Mouse (Mus musculus): Measurements from ENCODE around the gene Coa3. TPM values are rescaled to one million over a fixed set of nuclear protein-coding genes. Genes with fewer than 3 reads are reported as not detected.
"Not testable (repeated sequence)": the region's sequence is repeated elsewhere in the genome, so short reads cannot be mapped to it uniquely, and the experiment has no call there.

The Coa3 gene
- 237 and 260 TPM in 2 replicates for polyA plus RNA-seq (2014; fragmentation: Nextera tagmentation; extraction: Ambion mirVana)

GRCm38 (mm10) chr11:101278223-101279192 is at the start of gene Coa3, which contains the start of gene Cntd1:
TSS of gene Coa3 (minus strand) at chr11:101279114.
TSS of gene Cntd1 (plus strand) at chr11:101279012.
- WGBS = 10% methylated on average over 45 of the region's 45 CpGs
- Histone ChIP-seq H3K4me3 (ENCODE audit: low read depth, low read length) (peak within 1 kb of the TSS; percentile 55), H3K4me2 (ENCODE audit: low read length) (peak within 1 kb of the TSS; percentile 69), H3K36me3 (ENCODE audit: control insufficient read depth, insufficient read depth, low read length) (0 out of 2 replicates have a peak, but pooled peaks cover 2% of the 10 kb centered on the region), H3K9ac (ENCODE audit: low read length) (peak within 1 kb of the TSS; percentile 64), H3K4me1 (ENCODE audit: control insufficient read depth, insufficient read depth, low read length) (peaks cover 23% of the 10 kb centered on the region), H3K27me3 (replicated peaks; ENCODE audit: control insufficient read depth, insufficient read depth, low read length) (no peaks in the 10 kb centered on the region), H3K9me3 (replicated peaks; ENCODE audit: control insufficient read depth, low read length) (no peaks in the 10 kb centered on the region), H3K27ac (ENCODE audit: low read depth, low read length) (no peak within 1 kb of the TSS)
- DNase-seq (ENCODE audit: low spot score) = peak; percentile 98
- peak; percentile 98 for ATAC-seq

GRCm38 (mm10) chr11:101327311-101327710 is 48.4 kb upstream of the Coa3 start:
- Histone ChIP-seq H3K9me3 (replicated peaks; ENCODE audit: control insufficient read depth, low read length) (no peaks in the 10 kb centered on the region), H3K4me3 (ENCODE audit: low read depth, low read length) (no peak overlapping the region), H3K27ac (ENCODE audit: low read depth, low read length) (no peak overlapping the region), H3K4me2 (ENCODE audit: low read length) (no peak overlapping the region), H3K9ac (ENCODE audit: low read length) (no peak overlapping the region), H3K36me3 (ENCODE audit: control insufficient read depth, insufficient read depth, low read length) (peaks cover 42% of the 10 kb centered on the region), H3K4me1 (ENCODE audit: control insufficient read depth, insufficient read depth, low read length) (no peaks in the 10 kb centered on the region), H3K27me3 (replicated peaks; ENCODE audit: control insufficient read depth, insufficient read depth, low read length) (no peaks in the 10 kb centered on the region)
- no peak for ATAC-seq
- no peak for DNase-seq (ENCODE audit: low spot score)
- 53% methylated on average over 3 of the region's 3 CpGs for WGBS

DNA sequence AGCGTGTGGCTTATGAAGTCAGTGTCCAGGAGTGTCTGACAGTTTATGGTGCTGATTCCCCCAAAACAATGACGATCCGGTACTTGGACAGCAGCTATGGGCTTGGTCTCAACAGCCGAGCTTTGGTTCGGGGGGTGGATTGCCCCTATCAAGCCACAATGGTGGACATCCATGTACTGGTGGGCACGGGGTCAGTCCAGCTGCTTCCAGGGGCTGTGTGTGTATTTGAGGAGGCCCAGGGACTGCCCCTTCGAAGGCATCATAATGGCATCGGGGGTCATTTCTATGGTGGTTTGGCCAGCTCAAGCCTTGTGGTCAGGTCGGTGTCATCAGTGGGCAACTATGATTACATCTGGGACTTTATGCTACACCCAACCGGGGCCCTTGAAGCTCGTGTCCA is 47.2 kb upstream of the Coa3 start:
- H3K27ac ChIP-seq (ENCODE audit: low read depth, low read length) = no peak overlapping the region
- WGBS = 85% methylated on average over 11 of the region's 11 CpGs
- H3K4me3 ChIP-seq (ENCODE audit: low read depth, low read length) = no peak overlapping the region
- DNase-seq (ENCODE audit: low spot score) = no peak
- H3K9me3 ChIP-seq (replicated peaks; ENCODE audit: control insufficient read depth, low read length) = no peaks in the 10 kb centered on the region
- H3K36me3 ChIP-seq (ENCODE audit: control insufficient read depth, insufficient read depth, low read length) = peaks cover 53% of the 10 kb centered on the region
- no peaks in the 10 kb centered on the region for H3K27me3 ChIP-seq (replicated peaks; ENCODE audit: control insufficient read depth, insufficient read depth, low read length)
- no peak overlapping the region for H3K9ac ChIP-seq (ENCODE audit: low read length)
- ATAC-seq = no peak
- no peaks in the 10 kb centered on the region for H3K4me1 ChIP-seq (ENCODE audit: control insufficient read depth, insufficient read depth, low read length)
- H3K4me2 ChIP-seq (ENCODE audit: low read length) = no peak overlapping the region

DNA sequence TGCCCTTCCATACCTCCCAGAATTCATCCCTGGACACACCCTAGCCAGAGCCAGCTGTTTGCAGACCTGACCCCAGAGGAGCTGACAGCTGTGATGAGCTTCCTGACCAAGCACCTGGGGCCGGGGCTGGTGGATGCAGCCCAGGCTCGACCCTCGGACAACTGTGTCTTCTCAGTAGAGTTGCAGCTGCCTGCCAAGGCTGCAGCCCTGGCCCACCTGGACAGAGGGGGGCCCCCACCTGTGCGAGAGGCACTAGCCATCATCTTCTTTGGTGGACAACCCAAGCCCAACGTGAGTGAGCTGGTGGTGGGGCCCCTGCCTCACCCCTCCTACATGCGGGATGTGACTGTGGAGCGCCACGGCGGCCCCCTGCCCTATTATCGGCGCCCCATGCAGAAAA is 46.3 kb upstream of the Coa3 start:
- H3K4me1 ChIP-seq (ENCODE audit: control insufficient read depth, insufficient read depth, low read length); H3K9ac ChIP-seq (ENCODE audit: low read length); H3K9me3 ChIP-seq (replicated peaks; ENCODE audit: control insufficient read depth, low read length); H3K4me3 ChIP-seq (ENCODE audit: low read depth, low read length); H3K27ac ChIP-seq (ENCODE audit: low read depth, low read length); H3K4me2 ChIP-seq (ENCODE audit: low read length); DNase-seq (ENCODE audit: low spot score); H3K27me3 ChIP-seq (replicated peaks; ENCODE audit: control insufficient read depth, insufficient read depth, low read length); ATAC-seq: not testable (repeated sequence)
- H3K36me3 ChIP-seq (ENCODE audit: control insufficient read depth, insufficient read depth, low read length) = peaks cover 63% of the 10 kb centered on the region
- 94% methylated on average over 11 of the region's 11 CpGs for WGBS

GRCm38 (mm10) chr11:101324763-101325162 is 45.8 kb upstream of the Coa3 start, which contains the start of gene Aoc2:
TSS of gene Aoc2 (plus strand) at chr11:101325063.
- ATAC-seq (no peak), DNase-seq (ENCODE audit: low spot score) (no peak)
- Histone ChIP-seq H3K4me1 (ENCODE audit: control insufficient read depth, insufficient read depth, low read length) (no peaks in the 10 kb centered on the region), H3K27me3 (replicated peaks; ENCODE audit: control insufficient read depth, insufficient read depth, low read length) (no peaks in the 10 kb centered on the region), H3K36me3 (ENCODE audit: control insufficient read depth, insufficient read depth, low read length) (peaks cover 67% of the 10 kb centered on the region), H3K4me2 (ENCODE audit: low read length) (no peak within 1 kb of the TSS), H3K27ac (ENCODE audit: low read depth, low read length) (no peak within 1 kb of the TSS), H3K9me3 (replicated peaks; ENCODE audit: control insufficient read depth, low read length) (no peaks in the 10 kb centered on the region), H3K4me3 (ENCODE audit: low read depth, low read length) (no peak within 1 kb of the TSS), H3K9ac (ENCODE audit: low read length) (no peak within 1 kb of the TSS)
- WGBS = 97% methylated on average over 5 of the region's 5 CpGs

- Histone ChIP-seq H3K4me2 (ENCODE audit: low read length) (no peak overlapping the region), H3K9ac (ENCODE audit: low read length) (no peak overlapping the region), H3K36me3 (ENCODE audit: control insufficient read depth, insufficient read depth, low read length) (peaks cover 77% of the 10 kb centered on the region), H3K4me1 (ENCODE audit: control insufficient read depth, insufficient read depth, low read length) (no peaks in the 10 kb centered on the region), H3K27me3 (replicated peaks; ENCODE audit: control insufficient read depth, insufficient read depth, low read length) (no peaks in the 10 kb centered on the region), H3K9me3 (replicated peaks; ENCODE audit: control insufficient read depth, low read length) (no peaks in the 10 kb centered on the region), H3K27ac (ENCODE audit: low read depth, low read length) (no peak overlapping the region), H3K4me3 (ENCODE audit: low read depth, low read length) (no peak overlapping the region)
- peak; percentile 55 for ATAC-seq
- 9% methylated on average over 4 of the region's 4 CpGs for WGBS
- peak; percentile 74 for DNase-seq (ENCODE audit: low spot score)
These were observed 44.7 kb upstream of the Coa3 start for GRCm38 (mm10) chr11:101323609-101324008.

GRCm38 (mm10) chr11:101316501-101316917 is 37.6 kb upstream of the Coa3 start:
- Histone ChIP-seq H3K4me1 (ENCODE audit: control insufficient read depth, insufficient read depth, low read length) (peaks cover 9% of the 10 kb centered on the region; the same call in 1 of the 2 replicates), H3K4me2 (ENCODE audit: low read length) (peak overlapping the region; percentile 89), H3K36me3 (ENCODE audit: control insufficient read depth, insufficient read depth, low read length) (peaks cover 35% of the 10 kb centered on the region), H3K4me3 (ENCODE audit: low read depth, low read length) (peak overlapping the region; percentile 81), H3K27ac (ENCODE audit: low read depth, low read length) (no peak overlapping the region; the same call in 1 of the 2 replicates), H3K9me3 (replicated peaks; ENCODE audit: control insufficient read depth, low read length) (no peaks in the 10 kb centered on the region), H3K9ac (ENCODE audit: low read length) (peak overlapping the region; percentile 86), H3K27me3 (replicated peaks; ENCODE audit: control insufficient read depth, insufficient read depth, low read length) (no peaks in the 10 kb centered on the region)
- DNase-seq (ENCODE audit: low spot score) = peak; percentile 28
- peak; percentile 63 for ATAC-seq
- under 1% methylated on average over 17 of the region's 17 CpGs for WGBS

DNA sequence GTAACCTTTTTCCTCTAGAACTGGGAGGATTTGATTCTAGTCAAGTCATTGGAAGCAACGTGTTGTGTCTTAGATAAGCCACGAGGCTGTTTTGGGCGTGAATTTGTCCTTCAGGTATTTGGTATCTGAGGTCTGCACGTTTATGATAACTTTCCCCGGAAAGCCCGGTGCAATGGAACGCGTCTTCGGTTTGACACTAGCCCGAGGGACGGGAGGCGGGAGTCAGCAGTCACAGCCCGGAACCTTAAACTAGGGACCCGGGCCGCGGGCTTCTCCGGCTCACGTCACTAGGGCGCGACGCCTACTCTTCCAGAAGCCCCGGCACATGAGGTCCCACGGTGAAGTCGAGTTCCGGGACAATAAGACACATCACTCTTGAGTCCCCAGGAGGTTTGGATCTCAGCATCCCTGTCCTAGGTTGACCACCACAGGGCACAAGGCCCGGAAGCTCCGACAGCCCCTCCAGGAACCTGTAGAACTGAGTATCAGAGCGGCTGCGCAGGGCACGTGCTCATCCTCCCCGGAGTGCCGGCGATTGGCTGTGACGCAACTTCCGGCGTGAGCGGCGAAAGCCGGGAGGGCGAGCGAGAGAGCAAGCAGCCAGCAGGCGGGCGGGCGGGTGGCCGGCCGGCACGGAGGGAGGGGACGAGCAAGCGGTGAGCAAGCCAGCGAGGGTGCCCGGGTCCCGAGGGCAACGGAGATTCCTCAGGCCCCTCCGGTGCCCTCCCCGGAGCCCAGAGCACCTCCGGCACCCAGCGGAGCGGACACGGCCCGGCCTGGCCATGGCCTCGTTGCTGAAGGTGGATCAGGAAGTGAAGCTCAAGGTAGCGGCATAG is 37.0 kb upstream of the Coa3 start, which contains the start of gene Psme3:
Gene Psme3 (plus strand): TSS at position 549 of the 836 bp plus-strand sequence.
- WGBS = under 1% methylated on average over 52 of the region's 62 CpGs
- Histone ChIP-seq H3K4me3 (ENCODE audit: low read depth, low read length) (peak within 1 kb of the TSS; percentile 81), H3K27me3 (replicated peaks; ENCODE audit: control insufficient read depth, insufficient read depth, low read length) (no peaks in the 10 kb centered on the region), H3K4me1 (ENCODE audit: control insufficient read depth, insufficient read depth, low read length) (peaks cover 9% of the 10 kb centered on the region; the same call in 1 of the 2 replicates), H3K9ac (ENCODE audit: low read length) (peak within 1 kb of the TSS; percentile 86), H3K27ac (ENCODE audit: low read depth, low read length) (peak within 1 kb of the TSS; percentile 35; the same call in 1 of the 2 replicates), H3K36me3 (ENCODE audit: control insufficient read depth, insufficient read depth, low read length) (peaks cover 28% of the 10 kb centered on the region), H3K4me2 (ENCODE audit: low read length) (peak within 1 kb of the TSS; percentile 89), H3K9me3 (replicated peaks; ENCODE audit: control insufficient read depth, low read length) (no peaks in the 10 kb centered on the region)
- DNase-seq (ENCODE audit: low spot score) (peak; percentile 94), ATAC-seq (peak; percentile 94)
